Mouse (Mus musculus) embryonic facial prominence, embryonic 14.5 days (tissue): ENCODE measurements around the gene Qsox2. TPM values are rescaled to one million over a fixed set of nuclear protein-coding genes. Genes with fewer than 3 reads are reported as not detected.

Source experiments
- ATAC-seq: fragments of 200-750 bp; cut with Nextera tagmentation; 2 replicates; pipeline ENCODE4 v1.8.0; 2017; ENCODE audit warnings: low read depth, moderate number of reproducible peaks, moderate TSS enrichment
- DNase-seq: peaks from one replicate; pipeline ENCODE4 v3.0.0-alpha.2; 2015; ENCODE audit warnings: low spot score
- H3K27ac ChIP-seq: fragments of 300-500 bp; sonication (generic); replicated peaks from 2 replicates; pipeline ENCODE4 v1.5.1; 2014; ENCODE audit warnings: low read depth, mild to moderate bottlenecking, low read length, moderate library complexity
- H3K27me3 ChIP-seq: fragments of 300-500 bp; sonication (generic); replicated peaks from 2 replicates; pipeline ENCODE4 v1.6.1; 2014; ENCODE audit warnings: low read length; ENCODE audit not compliant: control insufficient read depth, insufficient read depth
- H3K36me3 ChIP-seq: fragments of 300-500 bp; sonication (generic); 2 replicates; pipeline ENCODE4 v1.6.1; 2014; ENCODE audit warnings: low read length, mixed read lengths; ENCODE audit not compliant: control insufficient read depth, insufficient read depth
- H3K4me1 ChIP-seq: fragments of 300-500 bp; sonication (generic); 2 replicates; pipeline ENCODE4 v1.6.1; 2014; ENCODE audit warnings: antibody characterized with exemption, low read length; ENCODE audit not compliant: control insufficient read depth, insufficient read depth
- H3K4me2 ChIP-seq: fragments of 300-500 bp; sonication (generic); 2 replicates; pipeline ENCODE4 v1.6.1; 2014; ENCODE audit warnings: low read depth, mild to moderate bottlenecking, low read length, moderate library complexity, mixed read lengths
- H3K4me3 ChIP-seq: fragments of 300-500 bp; sonication (generic); 2 replicates; pipeline ENCODE4 v1.5.1; 2014; ENCODE audit warnings: low read depth, mild to moderate bottlenecking, low read length
- H3K9ac ChIP-seq: fragments of 300-500 bp; sonication (generic); 2 replicates; pipeline ENCODE4 v1.6.1; 2014; ENCODE audit warnings: low read depth, mild to moderate bottlenecking, low read length, moderate library complexity, mixed read lengths
- H3K9me3 ChIP-seq: fragments of 300-500 bp; sonication (generic); 2 replicates; pipeline ENCODE4 v1.6.1; 2016; ENCODE audit warnings: low read length; ENCODE audit not compliant: control insufficient read depth
- WGBS: fragments of 180-500 bp; shearing (Covaris S2); extraction: QIAGEN DNeasy Blood & Tissue Kit; methylation state at CpG from one replicate; pipeline ENCODE4 v1.1.7; 2014; 5-methylcytosine and 5-hydroxymethylcytosine counted together
- polyA plus RNA-seq: library from polyadenylated mRNA; unstranded; fragments of >200 nt; fragmentation: Nextera tagmentation; extraction: Ambion mirVana; gene quantifications from 2 replicates; pipeline ENCODE4 v1.2.1, GENCODE M21; 2014

Qsox2 gene
- polyA plus RNA-seq, 1 experiment from 2014 or later: 17.2 TPM

DNA sequence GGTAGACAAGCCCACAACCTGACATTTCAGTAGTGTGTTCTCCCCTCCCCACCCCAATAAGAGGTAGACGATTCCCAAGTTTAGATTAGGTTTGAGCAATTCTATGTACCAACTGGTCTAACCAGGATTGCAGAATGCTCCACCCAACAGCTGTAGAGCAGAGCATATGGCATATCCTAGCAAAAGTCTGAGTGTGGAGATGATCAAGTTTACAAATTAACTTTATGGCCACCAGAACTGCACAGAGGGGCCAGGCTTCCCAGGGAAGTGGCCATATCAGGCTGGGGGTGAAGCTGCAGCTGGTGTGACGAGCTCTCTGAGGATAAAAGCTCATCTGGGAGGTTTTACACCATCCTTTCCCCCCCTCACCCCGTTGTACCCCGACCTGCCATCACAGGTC lies 27.3 kb upstream of the Qsox2 start:
- no peak overlapping the region for H3K4me3 ChIP-seq
- no peak for DNase-seq
- no peak overlapping the region for H3K9ac ChIP-seq
- H3K9me3 ChIP-seq: no peaks in the 10 kb centered on the region
- no peak overlapping the region for H3K4me2 ChIP-seq
- H3K27me3 ChIP-seq: no peaks in the 10 kb centered on the region
- no peaks in the 10 kb centered on the region for H3K4me1 ChIP-seq
- WGBS: 77% methylated on average over 4 of the region's 4 CpGs
- ATAC-seq: no peak
- H3K36me3 ChIP-seq: no peaks in the 10 kb centered on the region
- no peak overlapping the region for H3K27ac ChIP-seq

DNA sequence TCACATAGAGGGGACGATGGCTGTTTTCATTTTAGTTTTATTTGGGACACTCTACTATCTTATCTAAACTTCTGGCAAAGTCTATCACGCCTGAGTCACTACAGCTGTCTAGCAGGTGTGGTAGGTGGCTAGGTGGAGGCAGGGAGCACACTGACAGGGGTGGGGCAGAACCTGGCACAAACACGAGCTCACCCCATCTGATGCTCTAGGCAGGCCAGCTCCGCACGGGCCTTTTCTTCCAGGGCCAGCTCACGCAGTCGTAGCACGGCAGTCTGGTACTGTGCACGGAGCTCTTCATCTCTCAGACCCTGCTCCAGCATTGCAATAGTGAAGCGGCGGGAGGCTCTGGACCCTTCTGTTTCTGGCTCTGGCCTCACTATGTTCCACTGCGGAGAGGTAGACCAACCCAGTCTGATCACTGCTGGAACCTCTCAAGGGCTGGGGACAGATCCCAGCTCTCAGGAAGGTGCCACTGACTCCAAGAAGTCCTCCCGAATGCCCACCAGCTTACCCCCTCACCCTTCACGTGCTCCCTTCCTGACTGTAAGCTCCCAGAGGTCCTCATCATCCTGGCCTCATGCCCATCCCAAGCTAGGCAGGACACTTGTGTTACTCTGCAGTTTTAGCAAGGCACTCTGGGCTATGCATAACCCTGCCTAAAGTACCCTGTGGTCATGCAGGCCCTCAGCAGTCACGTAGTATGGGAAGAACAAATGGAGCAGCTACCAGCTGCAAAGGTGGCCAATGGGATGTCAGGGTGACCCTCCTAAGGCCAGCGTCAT lies 20.2 kb upstream of the Qsox2 start:
- Histone ChIP-seq H3K4me1 (no peaks in the 10 kb centered on the region), H3K4me3 (no peak overlapping the region), H3K36me3 (no peaks in the 10 kb centered on the region), H3K4me2 (no peak overlapping the region), H3K9me3 (no peaks in the 10 kb centered on the region), H3K9ac (no peak overlapping the region), H3K27me3 (no peaks in the 10 kb centered on the region), H3K27ac (no peak overlapping the region)
- WGBS: 81% methylated on average over 16 of the region's 16 CpGs
- DNase-seq (no peak), ATAC-seq (no peak)

DNA sequence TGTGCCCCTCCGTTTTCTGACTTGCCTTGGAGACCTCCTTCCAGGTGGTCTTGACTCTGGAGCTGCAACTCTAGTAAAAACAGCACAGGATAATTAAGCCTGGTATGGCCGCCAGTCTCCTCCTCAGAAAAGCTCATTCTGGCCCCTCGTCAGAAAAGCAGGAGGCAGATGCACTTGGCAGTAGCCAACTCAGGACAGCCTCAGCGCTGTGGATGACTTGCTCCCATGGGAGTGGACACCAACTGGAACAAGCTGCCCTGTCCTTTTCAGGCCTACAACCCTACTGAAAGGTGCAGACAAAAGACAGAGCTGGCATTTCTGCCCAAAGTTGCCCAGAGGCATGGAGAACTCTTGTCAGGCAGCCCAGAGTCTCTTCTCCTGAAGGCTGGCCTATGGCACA lies 17.5 kb upstream of the Qsox2 start:
- no peak overlapping the region for H3K9ac ChIP-seq
- ATAC-seq (no peak), DNase-seq (no peak)
- no peaks in the 10 kb centered on the region for H3K4me1 ChIP-seq
- no peaks in the 10 kb centered on the region for H3K36me3 ChIP-seq
- no peak overlapping the region for H3K4me2 ChIP-seq
- 38% methylated on average over 4 of the region's 4 CpGs for WGBS
- no peaks in the 10 kb centered on the region for H3K9me3 ChIP-seq
- H3K27ac ChIP-seq: no peak overlapping the region
- H3K27me3 ChIP-seq: no peaks in the 10 kb centered on the region
- no peak overlapping the region for H3K4me3 ChIP-seq

DNA sequence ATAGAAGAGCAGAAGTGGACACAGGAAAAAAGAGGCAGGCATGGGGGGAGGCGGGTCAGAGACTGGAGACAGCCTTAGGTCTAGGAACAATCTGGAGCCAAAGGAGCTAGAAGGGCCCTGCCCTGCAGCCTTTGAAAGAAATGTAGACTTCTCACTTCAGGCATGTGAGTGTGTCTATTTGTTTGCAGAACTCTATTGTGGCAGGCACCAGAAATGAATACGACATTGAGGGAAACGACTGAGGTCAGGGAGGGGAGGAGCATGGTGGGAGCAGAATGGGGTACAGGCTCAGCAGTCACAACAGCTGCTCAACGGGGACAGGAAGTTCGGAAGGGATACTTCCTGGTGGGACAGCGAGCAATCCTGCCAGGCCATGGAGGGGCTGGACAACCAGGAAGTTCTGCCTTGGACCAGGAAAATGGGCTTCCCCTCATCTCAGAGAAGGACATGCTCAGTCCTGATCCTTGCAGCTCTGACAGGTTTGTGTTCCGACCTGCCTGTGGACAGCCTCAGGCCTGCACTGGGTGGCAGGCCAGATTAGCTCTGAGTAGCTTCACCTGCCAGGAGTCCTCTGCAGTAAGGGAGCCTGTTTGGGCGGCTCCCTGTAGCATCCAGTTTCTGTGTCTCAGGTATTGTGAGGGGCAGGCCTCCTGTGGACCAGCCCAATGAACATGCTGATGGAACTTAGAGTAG lies 15.3 kb upstream of the Qsox2 start:
- H3K27me3 ChIP-seq: no peaks in the 10 kb centered on the region
- H3K27ac ChIP-seq: no peak overlapping the region; the same call in 1 of the 2 replicates
- H3K9me3 ChIP-seq: no peaks in the 10 kb centered on the region
- ATAC-seq (peak; percentile 60; the same call in 1 of the 2 replicates), DNase-seq (peak; percentile 37)
- H3K4me2 ChIP-seq: no peak overlapping the region
- H3K4me1 ChIP-seq: no peaks in the 10 kb centered on the region
- 57% methylated on average over 8 of the region's 8 CpGs for WGBS
- H3K9ac ChIP-seq: no peak overlapping the region
- H3K36me3 ChIP-seq: no peaks in the 10 kb centered on the region
- H3K4me3 ChIP-seq: no peak overlapping the region

DNA sequence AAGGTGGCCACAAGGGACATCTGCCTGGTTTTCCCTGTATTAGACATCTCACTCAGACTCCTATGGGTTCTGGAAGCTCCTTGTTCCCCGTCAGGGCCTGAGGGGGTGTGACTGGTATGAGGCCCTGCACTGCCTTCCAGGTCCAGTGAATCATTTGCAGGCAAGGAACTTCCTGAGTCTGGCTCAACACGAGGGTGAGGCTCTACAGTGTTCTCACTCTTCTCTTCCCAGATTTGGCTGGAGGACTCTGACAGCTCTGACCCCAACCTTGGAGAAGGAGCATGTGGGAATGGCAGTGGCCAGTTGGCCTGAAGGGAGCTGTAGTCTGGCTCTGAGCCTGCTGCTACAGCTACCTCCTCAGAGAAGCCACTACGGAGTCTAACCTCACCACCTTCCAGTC lies 10.2 kb upstream of the Qsox2 start:
- no peak overlapping the region for H3K27ac ChIP-seq
- WGBS: 46% methylated on average over 3 of the region's 3 CpGs
- H3K9ac ChIP-seq: no peak overlapping the region
- no peak for ATAC-seq
- no peak overlapping the region for H3K4me3 ChIP-seq
- no peak for DNase-seq
- no peaks in the 10 kb centered on the region for H3K4me1 ChIP-seq
- H3K27me3 ChIP-seq: no peaks in the 10 kb centered on the region
- H3K36me3 ChIP-seq: no peaks in the 10 kb centered on the region
- H3K4me2 ChIP-seq: no peak overlapping the region
- no peaks in the 10 kb centered on the region for H3K9me3 ChIP-seq

DNA sequence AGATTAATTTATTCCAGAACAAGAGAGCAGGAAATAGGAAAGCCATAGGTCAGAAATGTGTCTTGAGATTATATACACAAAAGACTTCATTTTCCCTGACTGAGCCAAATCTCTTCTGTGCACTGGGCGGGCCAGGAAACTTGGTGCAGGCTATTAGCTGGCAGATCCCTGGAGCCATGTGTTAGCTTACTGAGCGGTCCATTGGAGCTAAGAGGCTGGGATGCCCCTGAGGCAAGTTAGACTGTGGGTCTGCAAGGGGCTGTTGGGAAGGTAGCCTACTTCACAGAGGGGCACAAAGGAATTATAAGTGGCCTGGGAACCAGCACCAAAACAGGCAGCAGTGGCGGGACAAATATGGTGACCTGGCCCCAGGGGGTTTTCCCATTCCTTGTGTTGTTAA lies 3.5 kb upstream of the Qsox2 start:
- no peak overlapping the region for H3K27ac ChIP-seq
- no peaks in the 10 kb centered on the region for H3K36me3 ChIP-seq
- WGBS: 37% methylated on average over 3 of the region's 3 CpGs
- no peaks in the 10 kb centered on the region for H3K27me3 ChIP-seq
- H3K9ac ChIP-seq: no peak overlapping the region
- no peak overlapping the region for H3K4me3 ChIP-seq
- H3K9me3 ChIP-seq: no peaks in the 10 kb centered on the region
- DNase-seq: no peak
- no peak for ATAC-seq
- H3K4me2 ChIP-seq: no peak overlapping the region
- peaks cover 6% of the 10 kb centered on the region; the same call in 1 of the 2 replicates for H3K4me1 ChIP-seq

DNA sequence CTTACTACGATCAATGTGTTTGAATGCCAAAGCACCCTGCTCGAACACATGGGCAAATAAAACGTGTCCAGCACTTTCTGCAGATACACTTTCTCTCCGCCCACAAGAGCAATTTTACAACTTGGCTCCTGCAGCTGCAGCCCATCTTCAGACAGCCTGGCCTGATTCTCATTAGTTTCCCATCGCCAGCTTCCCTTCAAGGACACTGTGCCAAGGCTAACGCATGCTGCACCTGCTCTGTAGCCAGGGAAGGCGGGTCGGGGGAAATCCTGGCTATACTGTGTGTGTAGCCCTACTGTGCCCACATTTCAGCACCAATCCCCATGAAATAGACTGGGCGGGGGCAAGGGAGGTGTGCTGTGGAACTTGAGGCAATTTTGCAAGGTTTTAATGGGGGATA lies 3.0 kb upstream of the Qsox2 start:
- peak; percentile 18 for DNase-seq
- ATAC-seq: no peak
- no peak overlapping the region for H3K4me2 ChIP-seq
- 44% methylated on average over 9 of the region's 9 CpGs for WGBS
- H3K9ac ChIP-seq: no peak overlapping the region
- no peaks in the 10 kb centered on the region for H3K27me3 ChIP-seq
- peaks cover 8% of the 10 kb centered on the region; the same call in 1 of the 2 replicates for H3K4me1 ChIP-seq
- no peak overlapping the region for H3K4me3 ChIP-seq
- H3K36me3 ChIP-seq: no peaks in the 10 kb centered on the region
- H3K27ac ChIP-seq: no peak overlapping the region
- H3K9me3 ChIP-seq: no peaks in the 10 kb centered on the region

DNA sequence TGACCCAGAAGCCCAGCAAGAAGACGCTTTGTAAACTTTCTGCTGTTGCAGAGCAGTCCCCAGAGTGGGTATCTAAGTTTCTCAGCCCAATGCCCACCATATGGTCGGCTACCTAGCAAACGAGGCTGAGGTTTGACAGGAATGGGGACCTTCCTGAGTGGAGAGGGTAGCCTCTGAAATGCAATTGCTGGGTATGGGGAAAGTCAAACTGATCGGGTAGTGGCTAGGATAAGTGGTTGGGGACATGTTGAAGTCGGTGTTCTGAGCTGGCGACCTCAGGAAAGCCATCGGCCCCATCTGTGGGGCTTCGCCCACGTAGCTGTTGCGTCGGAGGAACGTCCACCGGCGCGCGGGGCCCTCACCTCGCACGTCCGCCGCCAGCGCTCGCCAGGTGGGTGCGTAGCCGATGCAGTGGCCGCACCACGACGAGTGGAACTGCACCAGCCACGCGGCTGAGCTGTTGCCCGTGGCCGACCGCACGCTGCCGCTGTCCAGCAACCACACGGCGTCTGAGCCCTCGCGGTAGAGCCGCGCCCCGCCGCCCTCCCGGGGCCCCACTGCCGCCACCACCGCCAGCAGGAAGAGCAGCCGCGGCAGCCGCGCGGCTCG lies 540 bp downstream of the Qsox2 start:
- Histone ChIP-seq H3K36me3 (no peaks in the 10 kb centered on the region), H3K4me2 (peak overlapping the region; percentile 84), H3K4me1 (peaks cover 8% of the 10 kb centered on the region; the same call in 1 of the 2 replicates), H3K9me3 (no peaks in the 10 kb centered on the region), H3K4me3 (peak overlapping the region; percentile 88), H3K27me3 (no peaks in the 10 kb centered on the region), H3K27ac (peak overlapping the region; percentile 79), H3K9ac (peak overlapping the region; percentile 87)
- WGBS: 0% methylated on average over 23 of the region's 51 CpGs
- DNase-seq (no peak), ATAC-seq (peak; percentile 80)
